Mouse (Mus musculus): ENCODE measurements around the gene Ano7. TPM values are rescaled to one million over a fixed set of nuclear protein-coding genes. Genes with fewer than 3 reads are reported as not detected.

Ano7 gene
- 34.9 and 51.3 TPM in 2 replicates for polyA plus RNA-seq (2012; rRNA removed)

GRCm38 (mm10) chr1:93373665-93374064 is at the start of gene Ano7:
Ano7 (plus strand) TSS chr1:93373930.

GRCm38 (mm10) chr1:93342648-93343503 is 30.9 kb upstream of the Ano7 start, which contains the start of the genes Ppp1r7 and Pask:
Ppp1r7 (plus strand) TSS chr1:93342854.
Pask (minus strand) TSS chr1:93343482.

Other genes starting within 250 kb of the Ano7 start
- gene Agxt, start 238.7 kb upstream of the Ano7 start, polyA plus RNA-seq (2012; rRNA removed) = not detected in 2 replicates
- gene 2310007B03Rik, start 213.0 kb upstream of the Ano7 start, polyA plus RNA-seq (2012; rRNA removed) = 5.2 and 9.1 TPM in 2 replicates
- gene Crocc2, start 205.2 kb upstream of the Ano7 start, polyA plus RNA-seq (2012; rRNA removed) = 0.03 and 0.04 TPM in 2 replicates
- 1.0 and 2.7 TPM in 2 replicates for gene Sned1, start 138.1 kb upstream of the Ano7 start, polyA plus RNA-seq (2012; rRNA removed)
- gene Mterf4, start 68.0 kb upstream of the Ano7 start, polyA plus RNA-seq (2012; rRNA removed) = 2.4 and 3.0 TPM in 2 replicates
- gene Ppp1r7, start 31.1 kb upstream of the Ano7 start, polyA plus RNA-seq (2012; rRNA removed) = 1.1 and 1.3 TPM in 2 replicates
- gene Pask, start 30.4 kb upstream of the Ano7 start, polyA plus RNA-seq (2012; rRNA removed) = 0.38 and 0.65 TPM in 2 replicates
- gene Hdlbp, start 104.9 kb downstream of the Ano7 start, polyA plus RNA-seq (2012; rRNA removed) = 22.7 and 26.0 TPM in 2 replicates
- gene Farp2, start 138.1 kb downstream of the Ano7 start, polyA plus RNA-seq (2012; rRNA removed) = 1.9 and 2.5 TPM in 2 replicates